Mouse (Mus musculus): ENCODE measurements around the gene Dgkz. TPM values are rescaled to one million over a fixed set of nuclear protein-coding genes. Genes with fewer than 3 reads are reported as not detected.
A peak's percentile ranks its signal among the peaks of the same experiment; 100 is the strongest.

The Dgkz gene
- polyA plus RNA-seq, 1 experiment from 2014 or later = 53.2 TPM

DNA sequence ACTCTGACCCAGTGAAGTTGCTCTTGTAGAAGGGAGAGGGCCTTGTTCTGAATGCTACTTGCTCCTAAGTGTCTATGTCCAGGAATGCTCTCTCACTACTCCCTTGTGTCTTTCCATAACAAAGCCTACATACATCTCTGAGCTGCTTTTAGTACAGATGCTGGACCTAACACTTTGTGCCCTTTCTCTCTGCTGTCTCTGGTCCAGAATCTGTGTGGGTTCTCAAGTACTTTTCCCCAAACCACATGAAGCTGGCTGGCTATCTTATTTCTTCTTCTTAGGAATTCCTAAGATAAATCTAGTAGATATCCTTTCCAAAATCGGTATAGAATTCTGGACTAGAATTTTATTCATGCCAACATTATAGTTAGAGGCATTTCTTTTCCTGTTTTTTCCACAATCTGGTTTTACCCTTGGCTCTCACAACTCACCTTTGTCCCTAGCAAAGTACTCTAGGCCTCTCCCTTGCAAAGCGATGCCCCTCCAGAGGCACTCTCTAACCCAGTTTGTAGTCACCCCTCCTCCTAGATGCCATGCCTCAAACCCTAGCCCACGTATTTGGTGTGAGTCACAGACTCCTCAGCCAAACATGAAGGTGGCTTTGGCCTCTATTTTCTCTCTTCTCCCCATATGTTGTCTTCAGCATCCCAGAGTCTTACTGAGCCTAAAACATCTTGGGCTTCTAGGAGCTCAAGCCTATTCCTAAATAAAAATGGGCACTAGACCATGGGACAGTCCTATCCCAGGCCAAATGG is 72.3 kb downstream of the Dgkz start:
- Histone ChIP-seq H3K4me2 (replicated peaks; ENCODE audit: low read depth) (no peak overlapping the region), H3K9ac (ENCODE audit: low read depth, low read length) (no peak overlapping the region), H3K9me3 (ENCODE audit: control insufficient read depth) (no peaks in the 10 kb centered on the region), H3K27me3 (replicated peaks; ENCODE audit: control insufficient read depth, insufficient read depth, low read length) (no peaks in the 10 kb centered on the region), H3K27ac (ENCODE audit: low read depth, low read length) (peak overlapping the region; percentile 4; the same call in 1 of the 2 replicates), H3K4me3 (ENCODE audit: low read depth, low read length) (no peak overlapping the region), H3K36me3 (ENCODE audit: control insufficient read depth, insufficient read depth) (peaks cover 22% of the 10 kb centered on the region), H3K4me1 (replicated peaks; ENCODE audit: control insufficient read depth, insufficient read depth, low read length) (0 out of 2 replicates have a peak, but pooled peaks cover 7% of the 10 kb centered on the region)
- WGBS = 74% methylated on average over 3 of the region's 3 CpGs
- ATAC-seq = no peak
- no peak for TF ChIP-seq CTCF (IDR thresholded peaks at IDR 0.05; ENCODE audit: low read depth)

DNA sequence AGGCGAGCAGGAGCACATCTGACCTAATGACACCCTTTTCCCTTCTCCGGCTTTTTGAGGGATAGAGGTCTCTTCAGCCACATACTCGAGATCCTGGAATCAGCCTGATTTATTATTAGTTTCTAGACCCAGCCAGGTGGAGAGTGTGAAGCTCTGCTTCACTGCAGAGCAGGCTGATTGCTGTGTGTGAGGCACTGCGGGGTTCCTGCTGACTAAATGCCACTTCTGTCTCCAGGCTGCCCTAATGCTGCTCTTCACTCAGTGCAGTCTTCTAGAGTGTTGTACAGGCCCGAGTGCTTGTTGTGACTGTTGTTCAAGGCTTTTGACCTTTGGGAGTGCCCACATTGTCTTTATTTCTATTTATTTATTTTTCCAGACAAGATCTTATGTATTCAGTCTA is 73.3 kb downstream of the Dgkz start:
- 67% methylated on average over 5 of the region's 5 CpGs for WGBS
- H3K4me3 ChIP-seq (ENCODE audit: low read depth, low read length) = no peak overlapping the region
- no peak overlapping the region for H3K4me2 ChIP-seq (replicated peaks; ENCODE audit: low read depth)
- H3K27ac ChIP-seq (ENCODE audit: low read depth, low read length) = no peak overlapping the region
- TF ChIP-seq CTCF (IDR thresholded peaks at IDR 0.05; ENCODE audit: low read depth) = no peak
- no peaks in the 10 kb centered on the region for H3K9me3 ChIP-seq (ENCODE audit: control insufficient read depth)
- peaks cover 20% of the 10 kb centered on the region for H3K36me3 ChIP-seq (ENCODE audit: control insufficient read depth, insufficient read depth)
- H3K4me1 ChIP-seq (replicated peaks; ENCODE audit: control insufficient read depth, insufficient read depth, low read length) = 0 out of 2 replicates have a peak, but pooled peaks cover 7% of the 10 kb centered on the region
- no peaks in the 10 kb centered on the region for H3K27me3 ChIP-seq (replicated peaks; ENCODE audit: control insufficient read depth, insufficient read depth, low read length)
- no peak for ATAC-seq
- H3K9ac ChIP-seq (ENCODE audit: low read depth, low read length) = no peak overlapping the region

DNA sequence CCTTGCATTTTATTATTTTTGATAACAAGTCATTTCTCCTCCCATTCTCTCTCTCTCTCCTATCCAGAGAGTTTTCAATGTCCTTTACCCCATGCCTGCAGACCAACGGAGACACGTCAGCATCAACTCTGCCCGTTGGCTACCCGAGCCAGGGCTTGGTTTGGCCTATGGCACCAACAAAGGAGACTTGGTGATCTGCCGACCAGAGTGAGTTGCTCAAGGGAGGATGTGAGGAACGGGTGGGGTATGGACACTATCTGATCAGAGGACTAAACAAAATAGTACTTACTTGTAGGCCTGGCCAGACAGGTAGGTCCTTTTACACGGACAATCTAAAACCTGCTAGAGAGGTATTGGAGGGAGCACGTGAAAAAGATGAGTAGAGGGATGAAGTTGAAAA is 75.2 kb downstream of the Dgkz start:
- TF ChIP-seq CTCF (IDR thresholded peaks at IDR 0.05; ENCODE audit: low read depth) = no peak
- Histone ChIP-seq H3K36me3 (ENCODE audit: control insufficient read depth, insufficient read depth) (peaks cover 10% of the 10 kb centered on the region; the same call in 1 of the 2 replicates), H3K27me3 (replicated peaks; ENCODE audit: control insufficient read depth, insufficient read depth, low read length) (no peaks in the 10 kb centered on the region), H3K9me3 (ENCODE audit: control insufficient read depth) (no peaks in the 10 kb centered on the region), H3K4me2 (replicated peaks; ENCODE audit: low read depth) (no peak overlapping the region), H3K4me3 (ENCODE audit: low read depth, low read length) (no peak overlapping the region), H3K27ac (ENCODE audit: low read depth, low read length) (no peak overlapping the region), H3K9ac (ENCODE audit: low read depth, low read length) (no peak overlapping the region), H3K4me1 (replicated peaks; ENCODE audit: control insufficient read depth, insufficient read depth, low read length) (0 out of 2 replicates have a peak, but pooled peaks cover 7% of the 10 kb centered on the region)
- 93% methylated on average over 8 of the region's 8 CpGs for WGBS
- no peak for ATAC-seq

DNA sequence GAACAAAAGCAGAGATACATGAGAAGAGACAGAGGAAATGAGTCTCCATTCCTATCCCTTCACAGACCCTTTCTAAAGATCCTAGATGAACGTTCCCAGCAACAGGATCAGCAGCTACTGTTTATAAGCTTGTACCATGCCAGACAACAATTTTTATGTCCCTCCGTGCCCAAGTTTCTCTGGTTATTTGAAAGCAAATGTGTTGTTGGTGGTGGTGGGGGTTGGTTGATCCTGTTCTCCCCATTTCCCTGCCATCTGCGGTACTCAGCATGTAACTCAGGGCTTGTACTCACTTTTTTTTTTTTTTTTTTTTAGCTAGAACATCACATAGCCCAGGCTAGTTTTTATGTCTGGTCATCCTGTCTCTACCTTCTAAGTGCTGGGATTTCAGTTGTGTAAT is 76.5 kb downstream of the Dgkz start:
- no peak overlapping the region for H3K27ac ChIP-seq (ENCODE audit: low read depth, low read length)
- no peaks in the 10 kb centered on the region for H3K9me3 ChIP-seq (ENCODE audit: control insufficient read depth)
- H3K36me3 ChIP-seq (ENCODE audit: control insufficient read depth, insufficient read depth) = peaks cover 11% of the 10 kb centered on the region; the same call in 1 of the 2 replicates
- ATAC-seq = no peak
- H3K9ac ChIP-seq (ENCODE audit: low read depth, low read length) = no peak overlapping the region
- no peaks in the 10 kb centered on the region for H3K27me3 ChIP-seq (replicated peaks; ENCODE audit: control insufficient read depth, insufficient read depth, low read length)
- no peak for TF ChIP-seq CTCF (IDR thresholded peaks at IDR 0.05; ENCODE audit: low read depth)
- 0 out of 2 replicates have a peak, but pooled peaks cover 7% of the 10 kb centered on the region for H3K4me1 ChIP-seq (replicated peaks; ENCODE audit: control insufficient read depth, insufficient read depth, low read length)
- H3K4me2 ChIP-seq (replicated peaks; ENCODE audit: low read depth) = no peak overlapping the region
- H3K4me3 ChIP-seq (ENCODE audit: low read depth, low read length) = no peak overlapping the region
- 91% methylated on average over 3 of the region's 3 CpGs for WGBS

DNA sequence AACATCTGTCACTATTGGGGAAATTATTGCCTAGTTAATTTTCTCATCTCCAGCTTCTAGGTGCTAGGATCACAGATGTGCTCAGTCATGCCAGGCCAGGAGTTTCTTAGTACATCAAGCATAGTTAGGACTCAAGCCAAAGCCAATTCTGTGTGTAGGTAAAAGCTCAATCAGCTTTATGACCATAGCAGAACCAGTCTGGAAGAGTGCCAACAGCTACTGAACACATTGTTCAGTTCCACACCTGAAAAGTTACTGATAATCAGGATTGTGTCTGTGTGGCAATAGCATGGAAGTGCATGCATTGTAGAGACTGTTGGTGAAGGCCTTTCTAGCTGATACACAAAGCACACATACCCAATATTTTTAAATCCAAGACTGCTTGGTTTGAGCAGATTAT is 77.7 kb downstream of the Dgkz start:
- TF ChIP-seq CTCF (IDR thresholded peaks at IDR 0.05; ENCODE audit: low read depth) = peak; percentile 8; the same call in 1 of the 2 replicates
- peak; percentile 88 for ATAC-seq
- no peak overlapping the region for H3K27ac ChIP-seq (ENCODE audit: low read depth, low read length)
- H3K27me3 ChIP-seq (replicated peaks; ENCODE audit: control insufficient read depth, insufficient read depth, low read length) = no peaks in the 10 kb centered on the region
- H3K9me3 ChIP-seq (ENCODE audit: control insufficient read depth) = no peaks in the 10 kb centered on the region
- no peak overlapping the region for H3K4me2 ChIP-seq (replicated peaks; ENCODE audit: low read depth)
- 0 out of 2 replicates have a peak, but pooled peaks cover 5% of the 10 kb centered on the region for H3K4me1 ChIP-seq (replicated peaks; ENCODE audit: control insufficient read depth, insufficient read depth, low read length)
- H3K9ac ChIP-seq (ENCODE audit: low read depth, low read length) = no peak overlapping the region
- no peak overlapping the region for H3K4me3 ChIP-seq (ENCODE audit: low read depth, low read length)
- peaks cover 11% of the 10 kb centered on the region; the same call in 1 of the 2 replicates for H3K36me3 ChIP-seq (ENCODE audit: control insufficient read depth, insufficient read depth)

DNA sequence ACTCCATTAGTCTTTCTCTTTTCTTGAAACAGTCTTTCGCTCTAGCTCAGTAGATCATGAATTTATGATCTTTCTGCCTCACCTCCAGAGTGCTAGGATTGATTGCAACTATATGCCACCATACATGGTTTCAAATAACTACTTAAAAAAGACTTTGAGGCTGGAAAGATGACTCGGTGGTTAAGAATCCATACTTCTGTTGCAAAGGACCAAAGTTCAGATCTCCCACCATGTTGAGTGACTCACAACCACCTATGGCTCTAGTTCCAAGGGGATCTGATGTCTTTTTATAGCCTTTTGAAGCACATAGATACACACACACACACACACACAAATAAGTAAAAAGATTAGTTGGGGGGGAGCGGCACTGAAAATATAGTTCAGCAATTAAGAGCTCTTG is 80.3 kb downstream of the Dgkz start:
- no peak for TF ChIP-seq CTCF (IDR thresholded peaks at IDR 0.05; ENCODE audit: low read depth)
- 81% methylated on average over 3 of the region's 3 CpGs for WGBS
- Histone ChIP-seq H3K4me3 (ENCODE audit: low read depth, low read length) (no peak overlapping the region), H3K4me1 (replicated peaks; ENCODE audit: control insufficient read depth, insufficient read depth, low read length) (no peaks in the 10 kb centered on the region), H3K27me3 (replicated peaks; ENCODE audit: control insufficient read depth, insufficient read depth, low read length) (no peaks in the 10 kb centered on the region), H3K36me3 (ENCODE audit: control insufficient read depth, insufficient read depth) (peaks cover 9% of the 10 kb centered on the region; the same call in 1 of the 2 replicates), H3K9ac (ENCODE audit: low read depth, low read length) (no peak overlapping the region), H3K4me2 (replicated peaks; ENCODE audit: low read depth) (no peak overlapping the region), H3K27ac (ENCODE audit: low read depth, low read length) (no peak overlapping the region), H3K9me3 (ENCODE audit: control insufficient read depth) (no peaks in the 10 kb centered on the region)
- ATAC-seq = no peak
